Mouse (Mus musculus) myocyte (in vitro differentiated cells): Measurements from ENCODE around the gene Ppard. TPM values are rescaled to one million over a fixed set of nuclear protein-coding genes. Genes with fewer than 3 reads are reported as not detected.

ENCODE experiments used
- H3K27me3 ChIP-seq: one replicate; pipeline ENCODE4 v1.6.1; 2011; ENCODE audit not compliant: control insufficient read depth, insufficient read depth, insufficient read length
- H3K36me3 ChIP-seq: one replicate; pipeline ENCODE4 v1.6.1; 2011; ENCODE audit not compliant: control insufficient read depth, insufficient read depth
- H3K4me2 ChIP-seq: one replicate; pipeline ENCODE4 v1.6.1; 2011; ENCODE audit warnings: low read depth, control low read depth
- H3K4me3 ChIP-seq: one replicate; pipeline ENCODE4 v1.5.1; 2011; ENCODE audit warnings: mild to moderate bottlenecking, control low read depth, moderate library complexity
- H3K79me2 ChIP-seq: one replicate; pipeline ENCODE4 v1.6.1; 2011; ENCODE audit not compliant: control insufficient read depth, insufficient read depth
- H3ac ChIP-seq: one replicate; pipeline ENCODE4 v1.6.1; 2011; ENCODE audit not compliant: control insufficient read depth, insufficient read length
- CEBPB ChIP-seq: IDR thresholded peaks from 2 replicates; pipeline ENCODE4 v1.6.1; 2011; ENCODE audit warnings: mild to moderate bottlenecking, moderate library complexity; ENCODE audit not compliant: poor library complexity, insufficient read depth, severe bottlenecking
- E2F4 ChIP-seq: IDR thresholded peaks from one replicate; pipeline ENCODE4 v1.6.1; 2011; ENCODE audit warnings: mild to moderate bottlenecking, control low read depth, moderate library complexity; ENCODE audit not compliant: insufficient read depth
- MAX ChIP-seq: IDR thresholded peaks from one replicate; pipeline ENCODE4 v1.6.1; 2011; ENCODE audit warnings: low read depth, mild to moderate bottlenecking, control low read depth
- MYOD1 ChIP-seq, 3 experiments: IDR thresholded peaks; one replicate each; pipeline ENCODE4 v1.6.1; 2011; ENCODE audit warnings: control low read depth in 2 of 3, low read depth in 2 of 3, mild to moderate bottlenecking in 2 of 3, moderate library complexity in 1 of 3; ENCODE audit not compliant: insufficient read length in 2 of 3, control insufficient read depth in 1 of 3
- MYOG ChIP-seq, 3 experiments: IDR thresholded peaks; one replicate each; pipeline ENCODE4 v1.6.1; 2011; ENCODE audit warnings: control low read depth in 2 of 3, low read depth in 2 of 3, mild to moderate bottlenecking in 2 of 3; ENCODE audit not compliant: insufficient read length in 2 of 3, control insufficient read depth in 1 of 3, insufficient read depth in 1 of 3
- POLR2A ChIP-seq: IDR thresholded peaks from one replicate; pipeline ENCODE4 v1.6.1; 2011; ENCODE audit warnings: low read depth, mild to moderate bottlenecking, control low read depth, moderate library complexity; ENCODE audit not compliant: insufficient read length
- POLR2AphosphoS2 ChIP-seq: IDR thresholded peaks from one replicate; pipeline ENCODE4 v1.6.1; 2011; ENCODE audit warnings: low read depth, control low read depth; ENCODE audit not compliant: insufficient read length
- REST ChIP-seq: IDR thresholded peaks from one replicate; pipeline ENCODE4 v1.6.1; 2011; ENCODE audit warnings: mild to moderate bottlenecking, control low read depth, moderate library complexity; ENCODE audit not compliant: insufficient read depth, insufficient read length
- SRF ChIP-seq: IDR thresholded peaks from one replicate; pipeline ENCODE4 v1.6.1; 2011; ENCODE audit warnings: low read depth; ENCODE audit not compliant: control insufficient read depth, insufficient read length
- TCF12 ChIP-seq: IDR thresholded peaks from one replicate; pipeline ENCODE4 v1.6.1; 2011; ENCODE audit warnings: mild to moderate bottlenecking, control low read depth; ENCODE audit not compliant: poor library complexity, insufficient read depth, severe bottlenecking
- TCF3 ChIP-seq: IDR thresholded peaks from one replicate; pipeline ENCODE4 v1.6.1; 2011; ENCODE audit warnings: low read depth, control low read depth; ENCODE audit not compliant: insufficient read length
- USF1 ChIP-seq: IDR thresholded peaks from one replicate; pipeline ENCODE4 v1.6.1; 2011; ENCODE audit warnings: low read depth, mild to moderate bottlenecking, control low read depth, moderate library complexity
- polyA plus RNA-seq: library from polyadenylated mRNA; unstranded; fragments of >200 nt; fragmentation: generic; extraction: Trizol; gene quantifications from one replicate; pipeline ENCODE4 v1.2.1, GENCODE M21; 2012; ENCODE audit warnings: missing spikeins

Ppard gene
- polyA plus RNA-seq, 1 experiment = 32.6 TPM

- Histone ChIP-seq H3K79me2 (peaks cover 76% of the 10 kb centered on the region), H3K27me3 (no peaks in the 10 kb centered on the region), H3K4me3 (no peak overlapping the region), H3K4me2 (peak overlapping the region; percentile 75), H3K36me3 (peaks cover 13% of the 10 kb centered on the region), H3ac (no peak overlapping the region)
- TF ChIP-seq E2F4 = no peak
- no peak for TF ChIP-seq MAX
- no peak for TF ChIP-seq USF1
- TF ChIP-seq SRF = no peak
Measured at GRCm38 (mm10) chr17:28236636-28237015, 4.1 kb downstream of the Ppard start.

- H3K4me2 ChIP-seq = no peak overlapping the region
- no peaks in the 10 kb centered on the region for H3K27me3 ChIP-seq
- no peak overlapping the region for H3ac ChIP-seq
- peaks cover 13% of the 10 kb centered on the region for H3K36me3 ChIP-seq
- H3K79me2 ChIP-seq = peaks cover 76% of the 10 kb centered on the region
- no peak for TF ChIP-seq MYOG (IDR thresholded peaks at IDR 0.05; ENCODE audit: control insufficient read depth in 1 of 3, insufficient read depth in 1 of 3, insufficient read length in 2 of 3, low read depth in 2 of 3)
- TF ChIP-seq SRF = no peak
- TF ChIP-seq CEBPB = no peak
- TF ChIP-seq TCF3 = no peak
- no peak for TF ChIP-seq USF1
- no peak for TF ChIP-seq MAX
- TF ChIP-seq TCF12 = no peak
- no peak for TF ChIP-seq REST
- no peak for TF ChIP-seq E2F4
- no peak for TF ChIP-seq MYOD1 (IDR thresholded peaks at IDR 0.05; ENCODE audit: control insufficient read depth in 1 of 3, insufficient read length in 2 of 3, low read depth in 2 of 3)
- no peak for TF ChIP-seq POLR2A
- TF ChIP-seq POLR2AphosphoS2 = no peak
- no peak overlapping the region for H3K4me3 ChIP-seq
Measured at GRCm38 (mm10) chr17:28237362-28237761, 4.9 kb downstream of the Ppard start.

GRCm38 (mm10) chr17:28237874-28238273 lies 5.4 kb downstream of the Ppard start:
- Histone ChIP-seq H3ac (no peak overlapping the region), H3K4me3 (no peak overlapping the region), H3K36me3 (peaks cover 13% of the 10 kb centered on the region), H3K4me2 (no peak overlapping the region), H3K79me2 (peaks cover 78% of the 10 kb centered on the region), H3K27me3 (no peaks in the 10 kb centered on the region)
- TF ChIP-seq USF1 (no peak), MYOD1 (IDR thresholded peaks at IDR 0.05; ENCODE audit: control insufficient read depth in 1 of 3, insufficient read length in 2 of 3, low read depth in 2 of 3) (no peak), CEBPB (no peak), POLR2AphosphoS2 (no peak), POLR2A (no peak), SRF (no peak), MAX (no peak), REST (no peak), MYOG (IDR thresholded peaks at IDR 0.05; ENCODE audit: control insufficient read depth in 1 of 3, insufficient read depth in 1 of 3, insufficient read length in 2 of 3, low read depth in 2 of 3) (no peak), TCF3 (no peak), E2F4 (no peak), TCF12 (no peak)

GRCm38 (mm10) chr17:28240846-28241245 lies 8.3 kb downstream of the Ppard start:
- Histone ChIP-seq H3K36me3 (peaks cover 13% of the 10 kb centered on the region), H3ac (no peak overlapping the region), H3K79me2 (peaks cover 50% of the 10 kb centered on the region), H3K4me3 (no peak overlapping the region), H3K27me3 (no peaks in the 10 kb centered on the region), H3K4me2 (no peak overlapping the region)
- TF ChIP-seq POLR2AphosphoS2 (no peak), USF1 (no peak), CEBPB (no peak), REST (no peak), MAX (no peak), MYOG (IDR thresholded peaks at IDR 0.05; ENCODE audit: control insufficient read depth in 1 of 3, insufficient read depth in 1 of 3, insufficient read length in 2 of 3, low read depth in 2 of 3) (no peak), POLR2A (no peak), TCF3 (no peak), TCF12 (no peak), MYOD1 (IDR thresholded peaks at IDR 0.05; ENCODE audit: control insufficient read depth in 1 of 3, insufficient read length in 2 of 3, low read depth in 2 of 3) (no peak)

GRCm38 (mm10) chr17:28242296-28242695 lies 9.8 kb downstream of the Ppard start:
- H3K4me2 ChIP-seq = no peak overlapping the region
- H3K27me3 ChIP-seq = no peaks in the 10 kb centered on the region
- TF ChIP-seq SRF = no peak
- TF ChIP-seq MYOD1 (IDR thresholded peaks at IDR 0.05; ENCODE audit: control insufficient read depth in 1 of 3, insufficient read length in 2 of 3, low read depth in 2 of 3) = no peak
- no peak for TF ChIP-seq TCF3
- TF ChIP-seq POLR2AphosphoS2 = no peak
- no peak for TF ChIP-seq REST
- TF ChIP-seq CEBPB = no peak
- TF ChIP-seq MYOG (IDR thresholded peaks at IDR 0.05; ENCODE audit: control insufficient read depth in 1 of 3, insufficient read depth in 1 of 3, insufficient read length in 2 of 3, low read depth in 2 of 3) = no peak
- TF ChIP-seq USF1 = no peak
- no peak for TF ChIP-seq E2F4
- no peak for TF ChIP-seq TCF12
- no peak for TF ChIP-seq POLR2A
- TF ChIP-seq MAX = no peak
- H3ac ChIP-seq = no peak overlapping the region
- peaks cover 13% of the 10 kb centered on the region for H3K36me3 ChIP-seq
- no peak overlapping the region for H3K4me3 ChIP-seq
- H3K79me2 ChIP-seq = peaks cover 37% of the 10 kb centered on the region
